Mouse (Mus musculus): ENCODE results near the gene Dach2. TPM values are rescaled to one million over a fixed set of nuclear protein-coding genes. Genes with fewer than 3 reads are reported as not detected.

The Dach2 gene
- total RNA-seq, 1 experiment from 2014 or later = 0.82 TPM

Other genes with a start within 250 kb of the Dach2 start
- gene Chm, start 112.0 kb upstream of the Dach2 start, total RNA-seq (2017) = 21.4 and 28.1 TPM in 2 replicates